Mouse (Mus musculus) liver, adult 10 weeks (tissue): ENCODE data around the gene Fbxl8. TPM values are rescaled to one million over a fixed set of nuclear protein-coding genes. Genes with fewer than 3 reads are reported as not detected.

Experiments
- polyA plus RNA-seq: library from polyadenylated mRNA; stranded (reverse); fragments of 350-450 nt; fragmentation: Illumina TruSeq; extraction: RNeasy Lipid Tissue Mini Kit (QIAGEN cat#74804); gene quantifications from one replicate; pipeline ENCODE4 v1.2.3, GENCODE M21; 2014; ENCODE audit warnings: low read depth, low replicate concordance

The Fbxl8 gene
- 0.21 TPM for polyA plus RNA-seq

GRCm38 (mm10) chr8:105264024-105264982 is at the start of gene Fbxl8, which contains the start of gene Tradd:
Fbxl8 (plus strand) TSS chr8:105264648.
Tradd (minus strand) TSS chr8:105264609.

GRCm38 (mm10) chr8:105224413-105225271 is 39.8 kb upstream of the Fbxl8 start, which contains the start of gene D230025D16Rik:
D230025D16Rik (plus strand) TSS chr8:105225145.

GRCm38 (mm10) chr8:105254966-105255350 is 9.5 kb upstream of the Fbxl8 start, which contains the start of gene B3gnt9:
B3gnt9 (minus strand) TSS chr8:105255153.

GRCm38 (mm10) chr8:105269461-105269947 is 5.1 kb downstream of the Fbxl8 start, which contains the start of gene Hsf4:
Hsf4 (plus strand) TSS chr8:105269801.

GRCm38 (mm10) chr8:105275840-105276239 is 11.4 kb downstream of the Fbxl8 start, which contains the start of gene Nol3:
Nol3 (plus strand) TSS chr8:105276140.

GRCm38 (mm10) chr8:105289805-105290460 is 25.5 kb downstream of the Fbxl8 start, which contains the start of gene 4931428F04Rik:
4931428F04Rik (minus strand) TSS chr8:105289864.

GRCm38 (mm10) chr8:105295895-105296573 is 31.6 kb downstream of the Fbxl8 start, which contains the start of gene Exoc3l:
Exoc3l (minus strand) TSS chr8:105296101.

GRCm38 (mm10) chr8:105297511-105298192 is 33.2 kb downstream of the Fbxl8 start, which contains the start of gene E2f4:
E2f4 (plus strand) TSS chr8:105297663.

GRCm38 (mm10) chr8:105305211-105306145 is 41.0 kb downstream of the Fbxl8 start, which contains the start of gene Elmo3:
Elmo3 (plus strand) TSS chr8:105305601.

Other genes starting within 250 kb of the Fbxl8 start
- 886 TPM for gene Ces3a, start 216.0 kb upstream of the Fbxl8 start, polyA plus RNA-seq
- gene Ces3b, start 180.9 kb upstream of the Fbxl8 start, polyA plus RNA-seq, result 265 TPM
- gene Ces4a, start 132.8 kb upstream of the Fbxl8 start, polyA plus RNA-seq, result 0.56 TPM
- gene Cbfb, start 94.0 kb upstream of the Fbxl8 start, polyA plus RNA-seq, result 31.0 TPM
- 44.6 TPM for gene D230025D16Rik, start 39.5 kb upstream of the Fbxl8 start, polyA plus RNA-seq
- not detected for gene B3gnt9, start 9.5 kb upstream of the Fbxl8 start, polyA plus RNA-seq
- gene Tradd, start within 50 bp of the Fbxl8 start, polyA plus RNA-seq, result 0.82 TPM
- not detected for gene Hsf4, start 5.2 kb downstream of the Fbxl8 start, polyA plus RNA-seq
- gene Nol3, start 11.5 kb downstream of the Fbxl8 start, polyA plus RNA-seq, result 0.24 TPM
- gene 4931428F04Rik, start 25.2 kb downstream of the Fbxl8 start, polyA plus RNA-seq, result 0.21 TPM
- not detected for gene Exoc3l, start 31.5 kb downstream of the Fbxl8 start, polyA plus RNA-seq
- gene E2f4, start 33.0 kb downstream of the Fbxl8 start, polyA plus RNA-seq, result 4.1 TPM
- 3.2 TPM for gene Elmo3, start 41.0 kb downstream of the Fbxl8 start, polyA plus RNA-seq
- 0.24 TPM for gene Lrrc29, start 61.6 kb downstream of the Fbxl8 start, polyA plus RNA-seq
- 17.8 TPM for gene Tmem208, start 61.7 kb downstream of the Fbxl8 start, polyA plus RNA-seq
- gene Fhod1, start 83.3 kb downstream of the Fbxl8 start, polyA plus RNA-seq, result 0.13 TPM
- not detected for gene Slc9a5, start 84.2 kb downstream of the Fbxl8 start, polyA plus RNA-seq
- not detected for gene Plekhg4, start 108.6 kb downstream of the Fbxl8 start, polyA plus RNA-seq
- not detected for gene Kctd19, start 148.9 kb downstream of the Fbxl8 start, polyA plus RNA-seq
- gene Lrrc36, start 148.9 kb downstream of the Fbxl8 start, polyA plus RNA-seq, result not detected
- gene Tppp3, start 206.9 kb downstream of the Fbxl8 start, polyA plus RNA-seq, result not detected
- gene Zdhhc1, start 232.3 kb downstream of the Fbxl8 start, polyA plus RNA-seq, result 0.29 TPM